8 mouse cellular contexts compared by ENCODE assay signal in genomic region chr3:14886102-14887098, GRCm38 (mm10). TPM values are rescaled to one million over a fixed set of nuclear protein-coding genes. Genes with fewer than 3 reads are reported as not detected.
DNase-seq lines count a peak whose midpoint lies in the region; ATAC-seq and TF ChIP-seq lines count a peak whose summit lies in the region.

Gene Car2, plus strand, starts transcription at chr3:14886273.

- no peaks in the 10 kb centered on the region for H3K36me3 ChIP-seq in embryonic facial prominence, embryonic 13.5 days
- H3K36me3 ChIP-seq in limb, embryonic 13.5 days = no peaks in the 10 kb centered on the region
- H3K36me3 ChIP-seq in midbrain, embryonic 15.5 days (replicated peaks) = no peaks in the 10 kb centered on the region
- no peaks in the 10 kb centered on the region for H3K36me3 ChIP-seq in spleen, adult 2 months (ENCODE audit: control insufficient read depth, insufficient read depth, low read length)

- no peaks in the 10 kb centered on the region for H3K9me3 ChIP-seq in embryonic facial prominence, embryonic 13.5 days
- no peaks in the 10 kb centered on the region for H3K9me3 ChIP-seq in limb, embryonic 13.5 days
- no peaks in the 10 kb centered on the region for H3K9me3 ChIP-seq in midbrain, embryonic 15.5 days

- DNase-seq in layer of hippocampus, adult 11-12 months (ENCODE audit: low spot score) = peak; percentile 71
- DNase-seq in layer of hippocampus, adult 9-10 months (ENCODE audit: low spot score) = no peak
- DNase-seq in heart, adult 18-20 months = peak; percentile 64 to 65
- DNase-seq in kidney, adult 18-20 months = peak; percentile 84
- peak in 1 of 2 experiments; percentile 39 for DNase-seq in spleen, adult 2 months (ENCODE audit: low read depth in 1 of 2, low spot score in 2 of 2)

- ATAC-seq in embryonic facial prominence, embryonic 13.5 days (ENCODE audit: insufficient number of reproducible peaks, insufficient read depth, low FRiP score, low TSS enrichment, low read depth) = peak; percentile 77
- ATAC-seq in limb, embryonic 13.5 days (ENCODE audit: low FRiP score, low read depth) = peak; percentile 84
- ATAC-seq in midbrain, embryonic 15.5 days (replicated peaks) = peak; percentile 93

- TF ChIP-seq CTCF in spleen, adult 2 months (IDR thresholded peaks at IDR 0.05; ENCODE audit: extremely low read depth, insufficient read depth, insufficient read length, insufficient replicate concordance) = peak; percentile 4; the same call in 1 of the 2 replicates

- WGBS in embryonic facial prominence, embryonic 13.5 days = under 1% methylated on average over 88 of the region's 95 CpGs
- WGBS in limb, embryonic 13.5 days = under 1% methylated on average over 93 of the region's 95 CpGs
- WGBS in midbrain, embryonic 15.5 days = under 1% methylated on average over 92 of the region's 95 CpGs
- under 1% methylated on average over 95 of the region's 95 CpGs for WGBS in spleen, adult 2 months

- H3K27ac ChIP-seq in embryonic facial prominence, embryonic 13.5 days = no peak within 1 kb of the TSS
- no peak within 1 kb of the TSS for H3K27ac ChIP-seq in limb, embryonic 13.5 days
- peak within 1 kb of the TSS; percentile 36 for H3K27ac ChIP-seq in midbrain, embryonic 15.5 days
- H3K27ac ChIP-seq in spleen, adult 2 months (ENCODE audit: insufficient read depth, low read length) = peak within 1 kb of the TSS; percentile 24

- H3K4me3 ChIP-seq in embryonic facial prominence, embryonic 13.5 days = peak within 1 kb of the TSS; percentile 64
- peak within 1 kb of the TSS; percentile 71 for H3K4me3 ChIP-seq in limb, embryonic 13.5 days
- peak within 1 kb of the TSS; percentile 56 for H3K4me3 ChIP-seq in midbrain, embryonic 15.5 days
- peak within 1 kb of the TSS; percentile 71 for H3K4me3 ChIP-seq in spleen, adult 2 months (ENCODE audit: extremely low read depth, insufficient read depth, insufficient read length)

- H3K9ac ChIP-seq in embryonic facial prominence, embryonic 13.5 days = peak within 1 kb of the TSS; percentile 72
- peak within 1 kb of the TSS; percentile 73 for H3K9ac ChIP-seq in limb, embryonic 13.5 days
- peak within 1 kb of the TSS; percentile 49 for H3K9ac ChIP-seq in midbrain, embryonic 15.5 days

- peaks cover 26% of the 10 kb centered on the region for H3K27me3 ChIP-seq in embryonic facial prominence, embryonic 13.5 days
- H3K27me3 ChIP-seq in limb, embryonic 13.5 days = peaks cover 26% of the 10 kb centered on the region
- H3K27me3 ChIP-seq in midbrain, embryonic 15.5 days (replicated peaks) = peaks cover 5% of the 10 kb centered on the region; the same call in 1 of the 2 replicates
- peaks cover 10% of the 10 kb centered on the region for H3K27me3 ChIP-seq in spleen, adult 2 months (ENCODE audit: control insufficient read depth, insufficient read depth, low read length)

- 0 out of 2 replicates have a peak, but pooled peaks cover 4% of the 10 kb centered on the region for H3K4me1 ChIP-seq in embryonic facial prominence, embryonic 13.5 days
- H3K4me1 ChIP-seq in limb, embryonic 13.5 days = peaks cover 5% of the 10 kb centered on the region; the same call in 1 of the 2 replicates
- H3K4me1 ChIP-seq in midbrain, embryonic 15.5 days = peaks cover 7% of the 10 kb centered on the region
- H3K4me1 ChIP-seq in spleen, adult 2 months (ENCODE audit: control insufficient read depth, insufficient read depth, insufficient read length) = peaks cover 4% of the 10 kb centered on the region

- TF ChIP-seq POLR2A in spleen, adult 2 months (IDR thresholded peaks at IDR 0.05; ENCODE audit: low read depth, low read length) = no peak

- peak within 1 kb of the TSS; percentile 97 for H3K4me2 ChIP-seq in embryonic facial prominence, embryonic 13.5 days
- H3K4me2 ChIP-seq in limb, embryonic 13.5 days (replicated peaks) = peak within 1 kb of the TSS; percentile 94
- H3K4me2 ChIP-seq in midbrain, embryonic 15.5 days = peak within 1 kb of the TSS; percentile 82

RNA-seq across cellular contexts. Expression of gene Car2, which starts in this region (rescaled TPM):
- 22.0 and 36.8 TPM in 2 replicates for polyA plus RNA-seq in embryonic facial prominence, embryonic 13.5 days (2015; fragmentation: Nextera tagmentation; extraction: Ambion mirVana)
- total RNA-seq in heart, adult 18-20 months (2021) = 1 to 10 TPM; 5.9 to 7.9 TPM
- 22.3 and 31.9 TPM in 2 replicates for polyA plus RNA-seq in limb, embryonic 13.5 days (2015; fragmentation: Nextera tagmentation; extraction: Ambion mirVana)
- polyA plus RNA-seq in midbrain, embryonic 15.5 days (2015; fragmentation: Nextera tagmentation; extraction: Ambion mirVana) = 18.9 and 24.3 TPM in 2 replicates
- 639 and 730 TPM in 2 replicates for polyA plus RNA-seq in spleen, adult 2 months (2012; rRNA removed)

Comparison
In these comparisons a context has a peak if more than half of its experiments do, and no peak if none do; other contexts are left out.
1. RNA of gene Car2 (polyA plus RNA-seq): 639 to 730 TPM in spleen, adult 2 months; 22.3 to 31.9 TPM in limb, embryonic 13.5 days, 22.0 to 36.8 TPM in embryonic facial prominence, embryonic 13.5 days and 18.9 to 24.3 TPM in midbrain, embryonic 15.5 days; every median in the first group is over 10 times any median in the second.
2. H3K27ac ChIP-seq: peak in midbrain, embryonic 15.5 days (single experiment) and spleen, adult 2 months (single experiment); none in embryonic facial prominence, embryonic 13.5 days (single experiment) and limb, embryonic 13.5 days (single experiment).
3. Peak in every context shown above with its lines, with median percentiles within 50 percentile points of each other: ATAC-seq, H3K4me2 ChIP-seq, H3K4me3 ChIP-seq and H3K9ac ChIP-seq.